Mouse (Mus musculus) lung, adult 2 months (tissue): ENCODE measurements around the gene Acp4.

Experiments
- CTCF ChIP-seq: fragments of 200-500 bp; IDR thresholded peaks from 2 replicates; pipeline ENCODE4 v1.5.1; 2011; ENCODE audit warnings: mild to moderate bottlenecking, low read length, control low read depth; ENCODE audit not compliant: insufficient read depth
- POLR2A ChIP-seq: fragments of 200-500 bp; IDR thresholded peaks from 2 replicates; pipeline ENCODE4 v1.6.1; 2011; ENCODE audit warnings: low read depth, mild to moderate bottlenecking, control low read depth, low read length, borderline replicate concordance; ENCODE audit errors: extremely low read depth

GRCm38 (mm10) chr7:44239913-44240312, 17.3 kb downstream of the Acp4 start:
- TF ChIP-seq CTCF: no peak
- no peak for TF ChIP-seq POLR2A
